Mouse (Mus musculus) MEL (cell line): ENCODE data around the gene Nr6a1.

Source experiments
- CHD2 ChIP-seq: IDR thresholded peaks from 2 replicates; pipeline ENCODE4 v1.6.1; 2011; ENCODE audit warnings: low read length, improper control_type of control experiment
- CTCF ChIP-seq, 3 experiments: IDR thresholded peaks in 2 of 3; conservative IDR thresholded peaks in 1 of 3; 2 replicates each; pipeline ENCODE4 v1.5.1; 2011 to 2012; ENCODE audit warnings: low read length in 3 of 3, low read depth in 2 of 3, mild to moderate bottlenecking in 2 of 3, improper control_type of control experiment in 1 of 3, inconsistent platforms in 1 of 3, mixed read lengths in 1 of 3, moderate library complexity in 1 of 3; ENCODE audit not compliant: control insufficient read depth in 1 of 3, insufficient read depth in 1 of 3, poor library complexity in 1 of 3, severe bottlenecking in 1 of 3
- E2F4 ChIP-seq: IDR thresholded peaks from 2 replicates; pipeline ENCODE4 v1.6.1; 2011; ENCODE audit warnings: low read depth, low read length, improper control_type of control experiment, borderline replicate concordance
- GABPA ChIP-seq: IDR thresholded peaks from 2 replicates; pipeline ENCODE4 v1.6.1; 2012; ENCODE audit warnings: low read depth, mild to moderate bottlenecking, inconsistent platforms, low read length, improper control_type of control experiment, moderate library complexity
- MAFK ChIP-seq: IDR thresholded peaks from 2 replicates; pipeline ENCODE4 v1.6.1; 2011; ENCODE audit warnings: low read depth, mild to moderate bottlenecking, low read length, improper control_type of control experiment, borderline replicate concordance
- MEF2A ChIP-seq: IDR thresholded peaks from 2 replicates; pipeline ENCODE4 v1.6.1; 2014; ENCODE audit warnings: low read depth, mild to moderate bottlenecking, inconsistent platforms, low read length, improper control_type of control experiment; ENCODE audit not compliant: poor library complexity, insufficient replicate concordance, severe bottlenecking; ENCODE audit errors: extremely low read depth
- MXI1 ChIP-seq: IDR thresholded peaks from 2 replicates; pipeline ENCODE4 v1.6.1; 2011; ENCODE audit warnings: mild to moderate bottlenecking, low read depth, low read length, improper control_type of control experiment
- RCOR1 ChIP-seq: IDR thresholded peaks from 2 replicates; pipeline ENCODE4 v1.6.1; 2012; ENCODE audit warnings: low read depth, mild to moderate bottlenecking, inconsistent platforms, low read length, improper control_type of control experiment
- SIN3A ChIP-seq: IDR thresholded peaks from 2 replicates; pipeline ENCODE4 v1.6.1; 2012; ENCODE audit warnings: low read length, improper control_type of control experiment, inconsistent platforms
- TAL1 ChIP-seq: IDR thresholded peaks from 2 replicates; pipeline ENCODE4 v1.6.1; 2012; ENCODE audit warnings: mild to moderate bottlenecking, inconsistent platforms, low read length, moderate library complexity, mixed read lengths
- TBP ChIP-seq: IDR thresholded peaks from 2 replicates; pipeline ENCODE4 v1.8.0; 2011; ENCODE audit warnings: low read depth, low read length, improper control_type of control experiment
- USF2 ChIP-seq, 2 experiments: IDR thresholded peaks; 2 replicates each; pipeline ENCODE4 v1.6.1; 2011 to 2012; ENCODE audit warnings: improper control_type of control experiment in 2 of 2, low read length in 2 of 2, borderline replicate concordance in 1 of 2, inconsistent platforms in 1 of 2, low read depth in 1 of 2, mild to moderate bottlenecking in 1 of 2; ENCODE audit not compliant: insufficient read depth in 1 of 2
- ZC3H11A ChIP-seq: IDR thresholded peaks from 2 replicates; pipeline ENCODE4 v1.6.1; 2012; ENCODE audit warnings: low read depth, mild to moderate bottlenecking, inconsistent platforms, low read length, improper control_type of control experiment
- ZKSCAN1 ChIP-seq: IDR thresholded peaks from 2 replicates; pipeline ENCODE4 v1.6.1; 2012; ENCODE audit warnings: low read depth, mild to moderate bottlenecking, inconsistent platforms, low read length, improper control_type of control experiment, moderate library complexity

DNA sequence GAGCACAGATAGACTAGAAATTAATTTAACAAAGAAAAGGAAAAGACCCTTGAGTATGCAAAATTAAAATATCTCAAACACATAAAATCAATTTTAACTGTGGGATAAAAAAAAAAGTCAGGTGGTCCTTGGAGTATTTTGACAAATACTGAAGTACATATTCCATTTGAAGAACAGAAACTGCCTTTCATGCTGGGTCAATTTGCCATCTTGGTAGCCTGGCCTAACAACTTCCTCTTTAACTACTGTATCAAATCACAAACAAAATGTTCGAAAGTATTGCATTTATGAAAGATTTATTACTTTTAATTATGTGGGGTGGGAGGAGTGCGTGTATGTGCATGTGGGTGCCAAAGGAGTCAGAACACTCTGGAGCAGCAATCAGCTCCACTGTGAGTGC lies 81.2 kb downstream of the Nr6a1 start:
- TF ChIP-seq MXI1: no peak
- no peak for TF ChIP-seq RCOR1
- no peak for TF ChIP-seq TAL1
- no peak for TF ChIP-seq CTCF (IDR thresholded peaks at IDR 0.05 in 2 of 3, conservative IDR thresholded peaks at IDR 0.05 in 1 of 3; ENCODE audit: control insufficient read depth in 1 of 3, insufficient read depth in 1 of 3, low read depth in 2 of 3, low read length in 3 of 3, poor library complexity in 1 of 3, severe bottlenecking in 1 of 3)
- no peak for TF ChIP-seq ZC3H11A
- TF ChIP-seq E2F4: no peak
- TF ChIP-seq CHD2: no peak
- TF ChIP-seq GABPA: no peak
- TF ChIP-seq MEF2A: no peak
- TF ChIP-seq ZKSCAN1: no peak
- TF ChIP-seq TBP: no peak
- no peak for TF ChIP-seq SIN3A
- TF ChIP-seq MAFK: no peak
- no peak for TF ChIP-seq USF2 (IDR thresholded peaks at IDR 0.05; ENCODE audit: borderline replicate concordance in 1 of 2, insufficient read depth in 1 of 2, low read depth in 1 of 2, low read length in 2 of 2)
